Mouse (Mus musculus) liver, embryonic 14.5 days (tissue): ENCODE data around the gene D13Ertd608e.
"Not testable (repeated sequence)": the region's sequence is repeated elsewhere in the genome, so short reads cannot be mapped to it uniquely, and the experiment has no call there.

Experiments
- CTCF ChIP-seq: IDR thresholded peaks from 2 replicates; pipeline ENCODE4 v1.5.1; 2016; ENCODE audit warnings: antibody characterized with exemption, low read depth, control low read depth
- EP300 ChIP-seq: IDR thresholded peaks from 2 replicates; pipeline ENCODE4 v1.6.1; 2016; ENCODE audit warnings: antibody characterized with exemption, low read depth

- 0 out of 2 replicates have a peak, but pooled peaks have one; percentile 22 for TF ChIP-seq CTCF
- not testable (repeated sequence) for TF ChIP-seq EP300
These were observed 4.2 kb downstream of the D13Ertd608e start for GRCm38 (mm10) chr13:119839982-119840381.
